8 mouse cellular contexts compared by ENCODE assay signal in the genomic region with DNA sequence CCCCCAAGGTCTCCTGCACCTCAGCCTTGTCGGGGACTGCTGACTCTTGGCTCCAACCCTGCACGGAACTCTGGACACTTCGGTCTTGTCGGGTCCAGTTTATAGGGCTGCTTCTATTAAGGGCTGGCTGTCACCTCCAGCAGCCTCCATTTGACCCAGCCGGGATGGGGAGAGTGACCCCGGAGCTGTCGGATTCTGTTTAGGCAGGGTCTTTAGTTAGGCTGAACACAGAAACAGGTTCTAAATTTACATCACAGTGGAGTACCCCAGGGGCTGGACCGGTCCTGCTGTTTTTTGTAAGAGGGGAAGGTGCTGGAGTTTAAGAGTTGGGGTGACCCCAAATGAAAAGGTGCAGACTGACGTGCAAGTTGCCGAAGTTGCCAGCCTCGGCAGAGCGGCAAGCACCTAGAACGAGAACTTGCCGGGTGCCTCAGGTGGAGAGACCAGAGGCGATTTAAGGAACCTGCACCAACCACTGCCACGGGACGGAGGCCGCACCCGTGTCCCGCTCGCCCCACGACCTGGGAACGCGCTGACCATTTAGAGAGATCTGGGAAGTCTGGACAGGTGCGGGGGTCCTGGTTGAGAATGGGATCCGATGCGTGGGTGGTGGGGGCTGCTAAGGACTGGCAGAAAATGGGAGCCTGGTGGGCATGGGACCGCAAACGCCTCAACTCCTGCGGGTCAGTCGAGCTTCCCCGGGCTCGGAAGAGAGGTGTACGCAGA. TPM values are rescaled to one million over a fixed set of nuclear protein-coding genes. Genes with fewer than 3 reads are reported as not detected.
DNase-seq lines count a peak whose midpoint lies in the region; ATAC-seq lines count a peak whose summit lies in the region.

No protein-coding gene starts in this region.

- no peaks in the 10 kb centered on the region for H3K36me3 ChIP-seq in midbrain, embryonic 11.5 days (ENCODE audit: control insufficient read depth, insufficient read depth, low read length)
- H3K36me3 ChIP-seq in midbrain, embryonic 15.5 days (replicated peaks): no peaks in the 10 kb centered on the region
- no peaks in the 10 kb centered on the region for H3K36me3 ChIP-seq in limb, embryonic 10.5 days
- no peaks in the 10 kb centered on the region for H3K36me3 ChIP-seq in stomach, embryonic 16.5 days (ENCODE audit: control insufficient read depth, insufficient read depth, low read length)

- no peak overlapping the region for H3K27ac ChIP-seq in midbrain, embryonic 11.5 days (ENCODE audit: low read depth, low read length)
- H3K27ac ChIP-seq in midbrain, embryonic 15.5 days: no peak overlapping the region
- no peak overlapping the region; the same call in none of the 2 replicates for H3K27ac ChIP-seq in limb, embryonic 10.5 days
- no peak overlapping the region for H3K27ac ChIP-seq in stomach, embryonic 16.5 days (ENCODE audit: low read length)

- WGBS in midbrain, embryonic 11.5 days: 4% methylated on average over 33 of the region's 34 CpGs
- 10% methylated on average over 34 of the region's 34 CpGs for WGBS in midbrain, embryonic 15.5 days
- WGBS in limb, embryonic 10.5 days: 3% methylated on average over 34 of the region's 34 CpGs
- WGBS in stomach, embryonic 16.5 days: 15% methylated on average over 34 of the region's 34 CpGs

- H3K27me3 ChIP-seq in midbrain, embryonic 11.5 days (ENCODE audit: control insufficient read depth, insufficient read depth, low read length): peaks cover 23% of the 10 kb centered on the region
- H3K27me3 ChIP-seq in midbrain, embryonic 15.5 days (replicated peaks): peaks cover 28% of the 10 kb centered on the region
- H3K27me3 ChIP-seq in limb, embryonic 10.5 days (ENCODE audit: low read depth, poor library complexity, severe bottlenecking): peaks cover 64% of the 10 kb centered on the region
- peaks cover 16% of the 10 kb centered on the region; the same call in 1 of the 2 replicates for H3K27me3 ChIP-seq in stomach, embryonic 16.5 days (ENCODE audit: control insufficient read depth, insufficient read depth, low read length)

- DNase-seq in gastrocnemius, postnatal 14 days: peak; percentile 2
- no peak for DNase-seq in gastrocnemius, postnatal 4 days (ENCODE audit: low spot score in 2 of 2)
- peak; percentile 93 for DNase-seq in midbrain, embryonic 11.5 days (ENCODE audit: low spot score, missing footprints)
- peak; percentile 60 for DNase-seq in limb, embryonic 10.5 days (ENCODE audit: low spot score)
- no peak for DNase-seq in frontal cortex, adult 2 months (ENCODE audit: extremely low spot score in 1 of 2, low spot score in 1 of 2)
- no peak for DNase-seq in gastrocnemius, adult 18-20 months (ENCODE audit: low spot score)

- H3K9me3 ChIP-seq in midbrain, embryonic 11.5 days (ENCODE audit: control insufficient read depth, low read length): no peaks in the 10 kb centered on the region
- H3K9me3 ChIP-seq in midbrain, embryonic 15.5 days: no peaks in the 10 kb centered on the region
- H3K9me3 ChIP-seq in limb, embryonic 10.5 days (replicated peaks): no peaks in the 10 kb centered on the region
- H3K9me3 ChIP-seq in stomach, embryonic 16.5 days (replicated peaks; ENCODE audit: control insufficient read depth, low read length): no peaks in the 10 kb centered on the region

- peak overlapping the region; percentile 31 for H3K4me2 ChIP-seq in midbrain, embryonic 11.5 days
- H3K4me2 ChIP-seq in midbrain, embryonic 15.5 days: no peak overlapping the region
- H3K4me2 ChIP-seq in stomach, embryonic 16.5 days (ENCODE audit: low read depth, low read length): peak overlapping the region; percentile 47

- peak overlapping the region; percentile 53; the same call in 1 of the 2 replicates for H3K9ac ChIP-seq in midbrain, embryonic 11.5 days (ENCODE audit: low read length)
- no peak overlapping the region for H3K9ac ChIP-seq in midbrain, embryonic 15.5 days
- peak overlapping the region; percentile 55 for H3K9ac ChIP-seq in stomach, embryonic 16.5 days (ENCODE audit: low read length)

- no peak; the same call in 1 of the 2 replicates for ATAC-seq in midbrain, embryonic 11.5 days (ENCODE audit: low FRiP score)
- ATAC-seq in midbrain, embryonic 15.5 days (replicated peaks): no peak
- ATAC-seq in stomach, embryonic 16.5 days (ENCODE audit: insufficient read depth, low FRiP score): no peak

- peak overlapping the region; percentile 11; the same call in 1 of the 2 replicates for H3K4me3 ChIP-seq in midbrain, embryonic 11.5 days (ENCODE audit: low read depth, low read length)
- no peak overlapping the region for H3K4me3 ChIP-seq in midbrain, embryonic 15.5 days
- H3K4me3 ChIP-seq in limb, embryonic 10.5 days: peak overlapping the region; percentile 38
- peak overlapping the region; percentile 26 for H3K4me3 ChIP-seq in stomach, embryonic 16.5 days (replicated peaks; ENCODE audit: low read length)

- intact Hi-C loops in gastrocnemius, postnatal 14 days (cut with DNase I; ENCODE audit: low total_unique reads): loop anchor here (5.0 kb wide), 1 partner anchor 136 kb away; no protein-coding TSS in a partner anchor

- H3K4me1 ChIP-seq in midbrain, embryonic 11.5 days (ENCODE audit: control insufficient read depth, insufficient read depth, low read length): peaks cover 12% of the 10 kb centered on the region
- H3K4me1 ChIP-seq in midbrain, embryonic 15.5 days: peaks cover 5% of the 10 kb centered on the region; the same call in 1 of the 2 replicates
- H3K4me1 ChIP-seq in limb, embryonic 10.5 days: peaks cover 28% of the 10 kb centered on the region
- H3K4me1 ChIP-seq in stomach, embryonic 16.5 days (ENCODE audit: control insufficient read depth, insufficient read depth, low read length): peaks cover 29% of the 10 kb centered on the region

RNA-seq across cellular contexts. Expression of a gene that starts 10.9 kb away (rescaled TPM):
- total RNA-seq in gastrocnemius, postnatal 14 days (2021): 100 to 1,000 TPM; 127 to 132 TPM
- total RNA-seq in gastrocnemius, postnatal 4 days (2021): 100 to 1,000 TPM in 1 of 2 experiments, 10 to 100 TPM in 1; 97.6 to 102 TPM
- polyA plus RNA-seq in midbrain, embryonic 11.5 days (2014; fragmentation: Nextera tagmentation; extraction: Ambion mirVana): 88.8 TPM in 2 replicates
- polyA plus RNA-seq in midbrain, embryonic 15.5 days (2015; fragmentation: Nextera tagmentation; extraction: Ambion mirVana): 60.6 and 62.4 TPM in 2 replicates
- polyA plus RNA-seq in limb, embryonic 10.5 days (2016; fragmentation: Nextera tagmentation; extraction: Ambion mirVana): 57.9 and 68.1 TPM in 2 replicates
- polyA plus RNA-seq in stomach, embryonic 16.5 days (2015; fragmentation: Nextera tagmentation; extraction: Ambion mirVana): 50.1 and 57.9 TPM in 2 replicates
- 71.1 and 76.6 TPM in 2 replicates for polyA plus RNA-seq in frontal cortex, adult 2 months (2012; rRNA removed)
- total RNA-seq in gastrocnemius, adult 18-20 months (2021): 100 to 1,000 TPM; 147 to 169 TPM

Comparison
In these comparisons a context has a peak if more than half of its experiments do, and no peak if none do; other contexts are left out.
1. DNase-seq: peak in gastrocnemius, postnatal 14 days (single experiment), midbrain, embryonic 11.5 days (single experiment) and limb, embryonic 10.5 days (single experiment); none in gastrocnemius, postnatal 4 days (0 of 2), frontal cortex, adult 2 months (0 of 2) and gastrocnemius, adult 18-20 months (single experiment).